8 mouse cellular contexts compared by ENCODE assay signal in the genomic region with DNA sequence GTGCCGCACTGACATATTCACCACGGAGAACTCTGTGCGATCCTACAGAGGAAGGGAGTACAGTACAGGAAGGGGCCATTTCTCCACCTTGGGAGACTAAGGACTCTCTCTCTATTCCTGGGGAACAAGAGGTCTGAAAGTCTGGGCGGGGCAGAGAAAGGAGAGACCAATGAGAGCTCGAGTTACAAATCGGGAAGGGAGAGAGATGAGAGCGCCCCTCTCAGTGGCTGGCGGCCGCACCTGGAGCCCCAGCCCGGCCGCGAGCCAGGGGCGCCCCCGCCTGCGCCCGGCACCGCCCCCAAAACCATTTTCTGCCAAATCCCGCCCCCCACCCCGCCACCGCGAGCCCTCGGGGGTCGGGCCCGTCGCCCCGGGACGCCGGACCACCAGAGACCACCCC. TPM values are rescaled to one million over a fixed set of nuclear protein-coding genes. Genes with fewer than 3 reads are reported as not detected.
DNase-seq lines count a peak whose midpoint lies in the region; ATAC-seq and TF ChIP-seq lines count a peak whose summit lies in the region.

No protein-coding gene starts in this region.

- CTCF ChIA-PET in Patski (lab: Charles Lee) = interaction anchor here (2.3 kb wide), 1 partner anchor 10 kb away, joined by 8 read pairs; no protein-coding TSS in a partner anchor

- H3K9me3 ChIP-seq in hindbrain, embryonic 11.5 days (ENCODE audit: control insufficient read depth, low read length) = no peaks in the 10 kb centered on the region
- H3K9me3 ChIP-seq in lung, embryonic 16.5 days (ENCODE audit: control insufficient read depth, low read length) = no peaks in the 10 kb centered on the region

- H3K27me3 ChIP-seq in Patski = no peaks in the 10 kb centered on the region
- H3K27me3 ChIP-seq in hindbrain, embryonic 11.5 days (ENCODE audit: control insufficient read depth, insufficient read depth, low read length) = no peaks in the 10 kb centered on the region
- H3K27me3 ChIP-seq in lung, embryonic 16.5 days (ENCODE audit: control insufficient read depth, insufficient read depth, low read depth, low read length) = no peaks in the 10 kb centered on the region

- WGBS in hindbrain, embryonic 11.5 days = 3% methylated on average over 16 of the region's 28 CpGs
- WGBS in lung, embryonic 16.5 days = under 1% methylated on average over 26 of the region's 28 CpGs

- H3K36me3 ChIP-seq in hindbrain, embryonic 11.5 days (ENCODE audit: control insufficient read depth, insufficient read depth, low read length) = no peaks in the 10 kb centered on the region
- H3K36me3 ChIP-seq in lung, embryonic 16.5 days (ENCODE audit: control insufficient read depth, insufficient read depth, low read length) = peaks cover 20% of the 10 kb centered on the region

- peak overlapping the region; percentile 100 for H3K4me3 ChIP-seq in hindbrain, embryonic 11.5 days (ENCODE audit: low read depth, low read length)
- peak overlapping the region; percentile 100 for H3K4me3 ChIP-seq in lung, embryonic 16.5 days (ENCODE audit: low read length)

- in situ Hi-C loops in Patski (cut with MboI; ENCODE audit: low pct_unique_long_range_greater_than_20kb) = no loop called here

- POLR2A ChIA-PET in Patski (lab: Charles Lee) = interaction anchor here (0.7 to 3.5 kb wide), 4 partner anchors 11 to 63 kb away, joined by 3 to 21 read pairs (median 4); no protein-coding TSS in a partner anchor

- H3K4me1 ChIP-seq in hindbrain, embryonic 11.5 days (replicated peaks; ENCODE audit: control insufficient read depth, insufficient read depth, low read length) = 0 out of 2 replicates have a peak, but pooled peaks cover 3% of the 10 kb centered on the region
- H3K4me1 ChIP-seq in lung, embryonic 16.5 days (replicated peaks; ENCODE audit: control insufficient read depth, insufficient read depth, low read length) = peaks cover 13% of the 10 kb centered on the region; the same call in 1 of the 2 replicates

- peak; percentile 82 for ATAC-seq in Patski
- ATAC-seq in hindbrain, embryonic 11.5 days (ENCODE audit: low FRiP score) = peak; percentile 85
- peak; percentile 82 for ATAC-seq in lung, embryonic 16.5 days (ENCODE audit: low read depth)

- H3K9ac ChIP-seq in hindbrain, embryonic 11.5 days (ENCODE audit: low read depth, low read length) = peak overlapping the region; percentile 93
- peak overlapping the region; percentile 97 for H3K9ac ChIP-seq in lung, embryonic 16.5 days (ENCODE audit: low read length)

- no peak for DNase-seq in Patski (ENCODE audit: low read depth, low spot score)
- peak; percentile 92 for DNase-seq in cerebellum, adult 9-11 months
- peak; percentile 77 to 96 for DNase-seq in frontal cortex, adult 2 months (ENCODE audit: extremely low spot score in 1 of 2, low spot score in 1 of 2)
- peak; percentile 93 for DNase-seq in hindbrain, embryonic 11.5 days (ENCODE audit: low spot score)
- DNase-seq in layer of hippocampus, adult 9-11 months = peak; percentile 88
- peak; percentile 74 for DNase-seq in retina, adult 2 months (ENCODE audit: low read depth, low spot score)
- peak; percentile 96 for DNase-seq in thymus, postnatal 25 days

- TF ChIP-seq CTCF in Patski (IDR thresholded peaks at IDR 0.05) = no peak

- peak overlapping the region; percentile 86 for H3K4me2 ChIP-seq in hindbrain, embryonic 11.5 days (replicated peaks; ENCODE audit: low read depth, low read length)
- H3K4me2 ChIP-seq in lung, embryonic 16.5 days (ENCODE audit: low read depth, low read length) = peak overlapping the region; percentile 65

- peak overlapping the region; percentile 90 for H3K27ac ChIP-seq in hindbrain, embryonic 11.5 days (ENCODE audit: low read depth, low read length)
- H3K27ac ChIP-seq in lung, embryonic 16.5 days (ENCODE audit: low read length) = peak overlapping the region; percentile 98

RNA-seq across cellular contexts. Expression of a gene that starts 1.0 kb away (rescaled TPM):
- 46.6 TPM for polyA plus RNA-seq in Patski (2021)
- 79.8 and 80.1 TPM in 2 replicates for polyA plus RNA-seq in frontal cortex, adult 2 months (2012; rRNA removed)
- polyA plus RNA-seq in hindbrain, embryonic 11.5 days (2014; fragmentation: Nextera tagmentation; extraction: Ambion mirVana) = 224 and 240 TPM in 2 replicates
- 69.7 and 70.3 TPM in 2 replicates for polyA plus RNA-seq in lung, embryonic 16.5 days (2015; fragmentation: Nextera tagmentation; extraction: Ambion mirVana)

RNA-seq across cellular contexts. Expression of a gene that starts 46.2 kb away (rescaled TPM):
- 522 TPM for polyA plus RNA-seq in Patski (2021)
- polyA plus RNA-seq in frontal cortex, adult 2 months (2012; rRNA removed) = 104 TPM in 2 replicates
- 793 and 800 TPM in 2 replicates for polyA plus RNA-seq in hindbrain, embryonic 11.5 days (2014; fragmentation: Nextera tagmentation; extraction: Ambion mirVana)
- polyA plus RNA-seq in lung, embryonic 16.5 days (2015; fragmentation: Nextera tagmentation; extraction: Ambion mirVana) = 506 and 671 TPM in 2 replicates
